Mouse (Mus musculus) megakaryocyte, embryonic 14.5 days (primary cell): ENCODE results near the gene Uba52. TPM values are rescaled to one million over a fixed set of nuclear protein-coding genes. Genes with fewer than 3 reads are reported as not detected.

ENCODE experiments used
- H3K27me3 ChIP-seq: replicated peaks from 2 replicates; pipeline ENCODE3; 2012; ENCODE audit warnings: inconsistent platforms
- H3K36me3 ChIP-seq: replicated peaks from 2 replicates; pipeline ENCODE3; 2012; ENCODE audit warnings: low read length, inconsistent platforms, mixed read lengths
- H3K4me1 ChIP-seq: 2 replicates; pipeline ENCODE4 v1.6.1; 2012; ENCODE audit warnings: inconsistent platforms
- H3K4me3 ChIP-seq: replicated peaks from 2 replicates; pipeline ENCODE3; 2012; ENCODE audit warnings: moderate library complexity, mild to moderate bottlenecking, inconsistent platforms
- H3K9me3 ChIP-seq: 2 replicates; pipeline ENCODE4 v1.6.1; 2012; ENCODE audit warnings: inconsistent platforms
- FLI1 ChIP-seq: IDR thresholded peaks from 2 replicates; pipeline ENCODE4 v1.6.1; 2012; ENCODE audit warnings: low read length, inconsistent platforms, mixed read lengths
- GATA1 ChIP-seq: IDR thresholded peaks from 3 replicates; pipeline ENCODE4 v1.6.1; 2012; ENCODE audit warnings: mixed read lengths, low read length, inconsistent platforms, borderline replicate concordance
- polyA plus RNA-seq: library from polyadenylated mRNA; stranded (reverse); fragments of >175 nt; gene quantifications from 2 replicates; pipeline ENCODE4 v1.2.3, GENCODE M21; 2012; ENCODE audit warnings: low replicate concordance; ENCODE audit not compliant: insufficient read depth

The Uba52 gene
- polyA plus RNA-seq, 1 experiment = 989 TPM

GRCm38 (mm10) chr8:70500386-70501301 lies 10.0 kb downstream of the Uba52 start:
- H3K4me3 ChIP-seq = peak overlapping the region; percentile 72
- peaks cover 66% of the 10 kb centered on the region for H3K4me1 ChIP-seq

GRCm38 (mm10) chr8:70495771-70496062 lies 14.9 kb downstream of the Uba52 start:
- H3K9me3 ChIP-seq = 0 out of 2 replicates have a peak, but pooled peaks cover 2% of the 10 kb centered on the region
- no peak overlapping the region for H3K4me3 ChIP-seq
- no peaks in the 10 kb centered on the region for H3K36me3 ChIP-seq
- TF ChIP-seq FLI1 (no peak), GATA1 (no peak)
- peaks cover 64% of the 10 kb centered on the region for H3K4me1 ChIP-seq
- peaks cover 99% of the 10 kb centered on the region for H3K27me3 ChIP-seq

More at GRCm38 (mm10) chr8:70500386-70501301, 10.0 kb downstream of the Uba52 start:
- H3K27me3 ChIP-seq = peaks cover 69% of the 10 kb centered on the region
- 0 out of 2 replicates have a peak, but pooled peaks cover 2% of the 10 kb centered on the region for H3K9me3 ChIP-seq
- TF ChIP-seq FLI1 = no peak
- TF ChIP-seq GATA1 = no peak
- H3K36me3 ChIP-seq = peaks cover 21% of the 10 kb centered on the region

- no peak overlapping the region for H3K4me3 ChIP-seq
- TF ChIP-seq FLI1 (no peak), GATA1 (no peak)
- H3K4me1 ChIP-seq = peaks cover 63% of the 10 kb centered on the region
- peaks cover 99% of the 10 kb centered on the region for H3K27me3 ChIP-seq
- no peaks in the 10 kb centered on the region for H3K36me3 ChIP-seq
- 0 out of 2 replicates have a peak, but pooled peaks cover 2% of the 10 kb centered on the region for H3K9me3 ChIP-seq
These were observed 15.4 kb downstream of the Uba52 start for GRCm38 (mm10) chr8:70495001-70495770.

DNA sequence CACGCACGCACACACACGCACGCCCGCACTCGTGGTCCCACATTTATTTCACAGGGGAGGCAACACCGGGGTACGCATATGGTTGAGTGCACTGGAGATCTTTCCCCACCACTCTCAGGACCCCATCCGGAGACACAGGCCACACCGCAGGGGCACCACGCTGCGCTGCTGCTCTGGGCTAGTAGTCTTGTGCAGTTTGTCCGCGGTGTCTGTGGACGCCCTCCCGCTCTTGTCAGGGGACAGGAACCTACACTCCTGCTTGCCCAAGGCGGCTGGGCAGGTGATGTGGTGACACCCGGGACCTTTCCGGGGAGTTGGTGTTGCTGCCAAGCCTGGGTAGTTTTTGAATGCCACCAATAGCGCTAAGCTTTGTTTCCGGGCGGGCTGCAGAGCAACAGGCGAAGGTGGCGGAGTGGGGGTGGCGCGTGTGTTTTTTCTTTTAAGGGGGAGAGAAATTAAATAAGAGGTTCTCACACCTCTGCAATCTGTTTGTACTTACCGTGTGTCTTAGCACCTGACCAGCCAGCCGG lies 16.1 kb downstream of the Uba52 start:
- no peak for TF ChIP-seq FLI1
- no peak for TF ChIP-seq GATA1
- Histone ChIP-seq H3K27me3 (peaks cover 99% of the 10 kb centered on the region), H3K4me3 (peak overlapping the region; percentile 71), H3K9me3 (0 out of 2 replicates have a peak, but pooled peaks cover 2% of the 10 kb centered on the region), H3K36me3 (no peaks in the 10 kb centered on the region), H3K4me1 (peaks cover 63% of the 10 kb centered on the region)

GRCm38 (mm10) chr8:70493692-70494415 lies 16.7 kb downstream of the Uba52 start:
- TF ChIP-seq FLI1 (no peak), GATA1 (no peak)
- H3K4me3 ChIP-seq = no peak overlapping the region

DNA sequence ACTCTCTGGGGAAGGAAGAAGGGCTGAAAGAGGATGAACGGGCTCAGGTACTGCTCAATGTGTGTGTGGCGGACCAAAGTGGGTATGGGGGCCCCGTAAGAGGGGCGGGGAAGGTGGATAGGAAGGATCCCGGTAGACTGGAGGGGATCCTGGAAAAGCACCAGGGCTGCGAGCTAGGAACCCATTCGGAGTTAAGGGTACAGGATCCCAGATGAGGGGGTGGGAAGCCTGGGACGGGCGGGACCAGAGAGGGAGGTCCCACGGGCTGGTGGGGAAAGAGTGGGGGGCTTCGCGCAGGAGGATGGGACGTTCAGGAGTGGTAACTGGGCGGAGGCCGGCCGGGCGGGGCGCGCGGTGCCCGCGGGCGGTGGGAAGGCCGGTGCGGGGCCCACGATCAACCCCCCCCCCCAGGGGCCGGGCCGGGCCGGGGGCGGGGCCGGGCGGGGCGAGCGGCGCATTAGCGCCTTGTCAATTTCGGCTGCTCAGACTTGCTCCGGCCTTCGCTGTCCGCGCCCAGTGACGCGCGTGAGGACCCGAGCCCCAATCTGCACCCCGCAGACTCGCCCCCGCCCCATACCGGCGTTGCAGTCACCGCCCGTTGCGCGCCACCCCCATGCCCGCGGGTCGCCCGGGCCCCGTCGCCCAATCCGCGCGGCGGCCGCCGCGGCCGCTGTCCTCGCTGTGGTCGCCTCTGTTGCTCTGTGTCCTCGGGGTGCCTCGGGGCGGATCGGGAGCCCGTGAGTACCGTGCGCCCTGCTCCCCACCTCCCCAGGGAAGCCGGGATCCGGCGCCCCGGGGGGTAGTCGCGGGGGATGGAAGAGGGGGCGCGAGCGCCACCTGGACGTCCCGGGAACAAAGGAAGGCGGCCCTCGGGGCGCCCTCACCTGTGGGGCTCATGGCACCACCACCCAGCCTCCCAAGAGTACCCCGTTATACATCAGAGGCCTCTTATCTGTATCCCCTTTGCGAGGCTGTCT lies 17.6 kb downstream of the Uba52 start, which contains the start of gene Crlf1:
Crlf1 (plus strand) TSS at position 495 of the 977 bp plus-strand sequence.
- TF ChIP-seq FLI1 (no peak), GATA1 (no peak)
- H3K27me3 ChIP-seq = peaks cover 99% of the 10 kb centered on the region
- no peaks in the 10 kb centered on the region for H3K36me3 ChIP-seq
- H3K9me3 ChIP-seq = 0 out of 2 replicates have a peak, but pooled peaks cover 2% of the 10 kb centered on the region
- H3K4me3 ChIP-seq = peak within 1 kb of the TSS; percentile 84
- H3K4me1 ChIP-seq = peaks cover 72% of the 10 kb centered on the region

More at GRCm38 (mm10) chr8:70493692-70494415, 16.7 kb downstream of the Uba52 start:
- H3K36me3 ChIP-seq = no peaks in the 10 kb centered on the region
- H3K9me3 ChIP-seq = 0 out of 2 replicates have a peak, but pooled peaks cover 2% of the 10 kb centered on the region
- H3K4me1 ChIP-seq = peaks cover 67% of the 10 kb centered on the region
- peaks cover 99% of the 10 kb centered on the region for H3K27me3 ChIP-seq

GRCm38 (mm10) chr8:70490880-70491495 lies 19.6 kb downstream of the Uba52 start:
- Histone ChIP-seq H3K4me1 (peaks cover 89% of the 10 kb centered on the region), H3K4me3 (no peak overlapping the region), H3K36me3 (no peaks in the 10 kb centered on the region), H3K27me3 (peaks cover 98% of the 10 kb centered on the region), H3K9me3 (no peaks in the 10 kb centered on the region)
- TF ChIP-seq GATA1 (no peak), FLI1 (no peak)
